Mouse (Mus musculus) mammary gland, adult 2 months (tissue): ENCODE measurements around the gene Gm2012. TPM values are rescaled to one million over a fixed set of nuclear protein-coding genes. Genes with fewer than 3 reads are reported as not detected.

Source experiments
- polyA plus RNA-seq: library from polyadenylated mRNA; depleted of rRNA; stranded (reverse); fragments of >200 nt; gene quantifications from 2 replicates; pipeline ENCODE4 v1.2.3, GENCODE M21; 2012; ENCODE audit warnings: low replicate concordance; rRNA removed

Gene Gm2012
- not detected in 2 replicates for polyA plus RNA-seq

GRCm38 (mm10) chrX:26231255-26231654 is at the start of gene Gm2012:
TSS of gene Gm2012 (minus strand) at chrX:26231355.

Other genes with a start within 250 kb of the Gm2012 start
- gene Gm5168, start 180.3 kb downstream of the Gm2012 start, polyA plus RNA-seq, result not detected in 2 replicates
- not detected in 2 replicates for gene Gm2030, start 78.7 kb upstream of the Gm2012 start, polyA plus RNA-seq